Mouse (Mus musculus): ENCODE data around the gene Pcx. TPM values are rescaled to one million over a fixed set of nuclear protein-coding genes. Genes with fewer than 3 reads are reported as not detected.

Gene Pcx
- polyA plus RNA-seq, 1 experiment from 2014 or later, result 24.0 TPM

DNA sequence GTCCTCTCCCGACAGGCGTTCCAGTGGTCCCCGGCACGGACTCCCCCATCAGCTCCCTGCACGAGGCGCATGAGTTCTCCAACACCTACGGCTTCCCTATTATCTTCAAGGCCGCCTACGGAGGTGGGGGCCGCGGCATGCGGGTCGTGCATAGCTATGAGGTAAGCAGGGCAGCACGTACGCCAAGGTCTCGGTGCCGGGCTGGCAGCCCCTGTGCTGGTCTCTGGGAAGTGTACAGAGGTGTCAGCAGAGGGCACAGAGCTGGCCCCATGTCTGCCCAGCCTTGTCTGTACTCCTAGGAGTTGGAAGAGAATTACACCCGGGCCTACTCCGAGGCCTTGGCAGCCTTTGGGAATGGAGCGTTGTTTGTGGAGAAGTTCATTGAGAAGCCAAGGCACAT is 92.2 kb downstream of the Pcx start:
- no peaks in the 10 kb centered on the region for H3K9me3 ChIP-seq (replicated peaks; ENCODE audit: control insufficient read depth, low read length)
- H3K4me2 ChIP-seq (ENCODE audit: low read depth, low read length), result no peak overlapping the region
- H3K36me3 ChIP-seq (ENCODE audit: control insufficient read depth, insufficient read depth, low read length), result no peaks in the 10 kb centered on the region
- H3K27me3 ChIP-seq (ENCODE audit: control insufficient read depth, insufficient read depth, low read length), result no peaks in the 10 kb centered on the region
- peaks cover 23% of the 10 kb centered on the region for H3K4me1 ChIP-seq (ENCODE audit: control insufficient read depth, insufficient read depth, low read length)
- no peak overlapping the region for H3K9ac ChIP-seq (ENCODE audit: low read length)
- no peak overlapping the region for H3K27ac ChIP-seq (ENCODE audit: low read length)
- H3K4me3 ChIP-seq (replicated peaks; ENCODE audit: low read length), result no peak overlapping the region
- WGBS, result 89% methylated on average over 20 of the region's 20 CpGs
- ATAC-seq (ENCODE audit: insufficient read depth, low FRiP score), result no peak

DNA sequence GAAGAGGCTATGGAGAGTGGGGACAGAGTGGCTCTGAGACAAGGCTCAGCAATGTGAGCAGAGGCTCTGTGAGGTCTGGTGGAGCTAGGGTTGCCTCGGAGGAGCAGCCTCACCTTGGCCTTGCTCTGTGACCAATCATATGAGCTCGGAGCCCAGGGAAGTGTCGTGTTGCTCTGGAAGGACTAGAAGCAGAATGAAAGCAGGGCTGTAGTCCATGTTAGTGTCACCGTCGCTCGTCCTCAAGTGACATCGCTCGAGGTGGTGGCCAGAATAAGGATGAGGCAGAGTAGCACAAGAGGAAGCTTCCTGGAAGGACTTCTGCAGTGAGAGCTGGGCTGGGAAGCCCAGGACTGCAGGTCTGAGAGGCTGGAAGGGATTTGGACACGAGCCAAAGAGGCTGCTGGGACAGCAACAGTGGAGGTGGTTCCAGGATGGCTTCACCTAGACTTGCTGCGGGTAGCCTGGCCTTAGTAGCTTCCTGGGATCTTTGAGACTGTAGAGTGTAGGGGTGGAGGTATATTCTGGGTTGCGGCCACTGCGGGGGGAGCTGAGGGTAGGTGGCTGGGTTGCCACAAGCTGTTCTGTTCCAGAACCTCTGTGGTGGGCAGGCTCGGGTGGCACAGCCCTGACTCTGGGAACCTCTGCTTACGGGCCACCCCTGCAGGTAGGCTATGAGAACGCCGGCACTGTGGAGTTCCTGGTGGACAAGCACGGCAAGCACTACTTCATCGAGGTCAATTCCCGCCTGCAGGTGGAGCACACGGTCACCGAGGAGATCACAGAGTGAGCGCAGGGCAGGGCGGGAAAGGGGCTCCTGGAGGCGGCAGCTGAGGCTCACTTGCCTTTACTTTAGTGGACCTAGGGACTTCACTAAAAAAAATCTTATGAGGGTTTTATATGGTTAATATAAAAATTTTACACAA is 93.8 kb downstream of the Pcx start:
- Histone ChIP-seq H3K9me3 (replicated peaks; ENCODE audit: control insufficient read depth, low read length) (no peaks in the 10 kb centered on the region), H3K27me3 (ENCODE audit: control insufficient read depth, insufficient read depth, low read length) (no peaks in the 10 kb centered on the region), H3K9ac (ENCODE audit: low read length) (peak overlapping the region; percentile 34; the same call in 1 of the 2 replicates), H3K27ac (ENCODE audit: low read length) (no peak overlapping the region), H3K4me1 (ENCODE audit: control insufficient read depth, insufficient read depth, low read length) (peaks cover 23% of the 10 kb centered on the region), H3K36me3 (ENCODE audit: control insufficient read depth, insufficient read depth, low read length) (no peaks in the 10 kb centered on the region), H3K4me3 (replicated peaks; ENCODE audit: low read length) (no peak overlapping the region), H3K4me2 (ENCODE audit: low read depth, low read length) (no peak overlapping the region)
- WGBS, result 37% methylated on average over 24 of the region's 24 CpGs
- ATAC-seq (ENCODE audit: insufficient read depth, low FRiP score), result peak; percentile 78

DNA sequence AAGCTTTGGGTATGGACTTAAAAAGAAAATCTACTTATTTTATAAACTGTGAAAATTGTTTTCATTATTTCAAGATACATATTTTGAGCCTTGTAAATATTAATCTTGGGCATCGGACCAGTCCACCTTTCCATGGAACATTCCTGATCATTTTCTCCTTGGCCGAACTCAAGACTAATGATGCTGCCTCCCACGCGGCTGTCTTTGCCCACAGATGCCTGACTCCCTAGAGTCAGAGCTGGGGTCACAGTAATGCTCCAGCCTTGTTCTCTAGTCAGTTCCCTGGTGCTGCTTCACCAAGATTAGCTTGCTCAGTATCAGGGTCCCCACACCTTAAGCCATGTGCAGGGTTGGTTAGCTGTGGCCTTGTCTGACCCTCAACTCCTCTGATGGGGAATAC is 95.4 kb downstream of the Pcx start:
- H3K4me3 ChIP-seq (replicated peaks; ENCODE audit: low read length), result no peak overlapping the region
- H3K27ac ChIP-seq (ENCODE audit: low read length), result no peak overlapping the region
- no peak overlapping the region for H3K9ac ChIP-seq (ENCODE audit: low read length)
- no peak overlapping the region for H3K4me2 ChIP-seq (ENCODE audit: low read depth, low read length)
- no peaks in the 10 kb centered on the region for H3K27me3 ChIP-seq (ENCODE audit: control insufficient read depth, insufficient read depth, low read length)
- no peaks in the 10 kb centered on the region for H3K9me3 ChIP-seq (replicated peaks; ENCODE audit: control insufficient read depth, low read length)
- WGBS, result 53% methylated on average over 4 of the region's 4 CpGs
- peaks cover 23% of the 10 kb centered on the region for H3K4me1 ChIP-seq (ENCODE audit: control insufficient read depth, insufficient read depth, low read length)
- H3K36me3 ChIP-seq (ENCODE audit: control insufficient read depth, insufficient read depth, low read length), result no peaks in the 10 kb centered on the region
- no peak for ATAC-seq (ENCODE audit: insufficient read depth, low FRiP score)

DNA sequence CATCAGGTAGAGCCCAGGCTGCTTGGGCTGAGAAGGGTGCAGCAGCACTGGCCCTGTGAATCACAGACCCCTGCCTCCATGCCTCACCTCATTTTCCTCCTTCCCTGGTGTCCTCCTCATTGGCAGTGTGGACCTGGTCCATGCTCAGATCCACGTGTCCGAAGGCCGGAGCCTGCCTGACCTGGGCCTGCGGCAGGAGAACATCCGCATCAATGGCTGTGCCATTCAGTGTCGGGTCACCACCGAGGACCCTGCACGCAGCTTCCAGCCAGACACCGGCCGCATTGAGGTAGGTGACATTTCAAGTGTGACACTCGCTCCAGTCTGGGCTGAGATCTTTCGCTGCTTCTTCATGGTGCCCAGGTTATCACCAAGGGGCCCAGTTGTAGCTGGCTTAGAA is 97.1 kb downstream of the Pcx start:
- H3K27me3 ChIP-seq (ENCODE audit: control insufficient read depth, insufficient read depth, low read length), result no peaks in the 10 kb centered on the region
- no peak overlapping the region for H3K4me2 ChIP-seq (ENCODE audit: low read depth, low read length)
- H3K27ac ChIP-seq (ENCODE audit: low read length), result no peak overlapping the region
- no peak overlapping the region for H3K4me3 ChIP-seq (replicated peaks; ENCODE audit: low read length)
- peaks cover 23% of the 10 kb centered on the region for H3K4me1 ChIP-seq (ENCODE audit: control insufficient read depth, insufficient read depth, low read length)
- H3K9me3 ChIP-seq (replicated peaks; ENCODE audit: control insufficient read depth, low read length), result no peaks in the 10 kb centered on the region
- H3K9ac ChIP-seq (ENCODE audit: low read length), result no peak overlapping the region
- WGBS, result 94% methylated on average over 12 of the region's 12 CpGs
- H3K36me3 ChIP-seq (ENCODE audit: control insufficient read depth, insufficient read depth, low read length), result 0 out of 2 replicates have a peak, but pooled peaks cover 8% of the 10 kb centered on the region
- ATAC-seq (ENCODE audit: insufficient read depth, low FRiP score), result no peak

DNA sequence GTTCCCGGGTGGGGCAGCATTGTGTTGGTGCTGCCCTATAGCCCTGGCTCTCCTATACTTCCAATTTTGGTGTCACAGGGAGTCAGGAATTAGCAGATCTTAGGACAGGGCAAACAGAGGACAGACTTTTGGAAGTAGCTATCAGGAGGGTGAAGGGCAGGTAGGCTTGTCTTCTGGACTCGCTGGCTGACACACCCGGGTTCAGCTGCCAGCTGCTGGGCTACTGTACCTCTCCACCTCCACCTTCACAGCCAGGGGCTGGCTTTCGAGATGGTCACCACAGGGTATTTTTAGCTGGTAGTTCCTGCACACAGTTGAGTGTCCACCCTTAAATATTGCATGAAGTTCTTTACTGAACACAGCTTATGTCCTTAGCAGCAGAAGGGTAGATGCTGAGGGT is 98.2 kb downstream of the Pcx start:
- Histone ChIP-seq H3K27me3 (ENCODE audit: control insufficient read depth, insufficient read depth, low read length) (no peaks in the 10 kb centered on the region), H3K4me1 (ENCODE audit: control insufficient read depth, insufficient read depth, low read length) (peaks cover 25% of the 10 kb centered on the region), H3K4me3 (replicated peaks; ENCODE audit: low read length) (no peak overlapping the region), H3K9me3 (replicated peaks; ENCODE audit: control insufficient read depth, low read length) (no peaks in the 10 kb centered on the region), H3K36me3 (ENCODE audit: control insufficient read depth, insufficient read depth, low read length) (peaks cover 8% of the 10 kb centered on the region; the same call in 1 of the 2 replicates), H3K9ac (ENCODE audit: low read length) (no peak overlapping the region), H3K27ac (ENCODE audit: low read length) (no peak overlapping the region), H3K4me2 (ENCODE audit: low read depth, low read length) (no peak overlapping the region)
- WGBS, result 80% methylated on average over 4 of the region's 4 CpGs
- ATAC-seq (ENCODE audit: insufficient read depth, low FRiP score), result no peak

DNA sequence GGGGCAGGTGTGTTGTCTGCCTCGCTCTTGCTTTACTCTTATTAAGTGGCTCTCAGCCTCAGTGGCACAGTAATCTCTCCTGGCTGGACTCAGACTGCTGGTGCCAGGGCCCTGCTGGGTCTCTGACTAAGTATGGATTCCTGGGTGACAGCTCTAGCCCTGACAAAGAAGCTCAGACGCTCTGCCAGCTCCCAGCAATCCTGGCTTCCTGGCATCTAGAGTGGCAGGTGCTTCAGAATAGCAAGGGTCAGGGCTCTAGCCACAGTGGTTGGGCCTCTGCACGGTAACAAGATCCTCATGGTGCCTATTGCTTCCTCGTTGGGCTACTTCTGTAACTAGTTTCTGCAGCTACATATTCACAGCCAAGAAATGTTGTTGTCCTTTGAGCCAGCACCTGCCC is 99.8 kb downstream of the Pcx start:
- Histone ChIP-seq H3K27ac (ENCODE audit: low read length) (no peak overlapping the region), H3K36me3 (ENCODE audit: control insufficient read depth, insufficient read depth, low read length) (peaks cover 8% of the 10 kb centered on the region; the same call in 1 of the 2 replicates), H3K9ac (ENCODE audit: low read length) (no peak overlapping the region), H3K27me3 (ENCODE audit: control insufficient read depth, insufficient read depth, low read length) (no peaks in the 10 kb centered on the region), H3K9me3 (replicated peaks; ENCODE audit: control insufficient read depth, low read length) (no peaks in the 10 kb centered on the region), H3K4me1 (ENCODE audit: control insufficient read depth, insufficient read depth, low read length) (peaks cover 18% of the 10 kb centered on the region; the same call in 1 of the 2 replicates), H3K4me2 (ENCODE audit: low read depth, low read length) (no peak overlapping the region), H3K4me3 (replicated peaks; ENCODE audit: low read length) (no peak overlapping the region)
- WGBS, result 58% methylated on average over 4 of the region's 4 CpGs
- ATAC-seq (ENCODE audit: insufficient read depth, low FRiP score), result no peak

DNA sequence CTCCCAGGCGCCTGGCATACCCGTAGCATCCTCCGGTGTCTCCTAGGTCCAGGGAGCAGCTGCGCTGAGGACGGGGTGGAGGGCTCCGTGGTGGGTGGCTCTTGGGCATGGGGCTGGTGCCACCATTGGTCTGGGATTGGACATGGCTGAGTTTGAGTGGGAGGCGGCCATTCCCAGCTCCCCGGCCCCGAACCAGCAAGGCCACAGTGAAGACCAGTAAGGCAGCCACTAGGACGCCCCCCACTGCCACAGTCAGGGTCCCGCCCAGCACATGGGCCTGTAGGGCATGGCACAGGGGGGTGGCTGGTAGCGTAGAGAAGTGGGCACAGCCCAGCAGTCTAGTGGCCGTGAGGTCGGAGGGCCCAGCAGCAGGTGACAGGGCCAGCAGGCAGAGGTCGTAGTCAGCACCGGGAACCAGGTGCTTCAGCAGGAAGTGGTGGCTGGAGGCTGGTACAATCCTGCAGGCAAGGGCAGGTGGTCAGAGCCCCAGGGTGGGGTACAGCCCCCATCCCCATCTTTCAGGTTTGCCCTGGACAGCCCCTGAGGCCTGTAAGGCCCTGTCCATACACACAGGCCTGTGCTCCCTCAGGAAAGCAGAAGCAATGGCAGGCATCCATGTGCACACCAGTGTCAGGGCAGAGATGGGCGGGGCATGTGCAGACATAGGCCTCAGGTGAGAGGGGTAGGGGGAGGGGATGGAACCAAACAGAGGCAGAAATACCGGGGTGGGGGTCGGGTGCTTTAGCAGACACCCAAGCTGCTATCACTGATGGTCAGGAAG is 102.1 kb downstream of the Pcx start:
- Histone ChIP-seq H3K4me1 (ENCODE audit: control insufficient read depth, insufficient read depth, low read length) (peaks cover 16% of the 10 kb centered on the region; the same call in 1 of the 2 replicates), H3K27ac (ENCODE audit: low read length) (no peak overlapping the region), H3K36me3 (ENCODE audit: control insufficient read depth, insufficient read depth, low read length) (peaks cover 8% of the 10 kb centered on the region; the same call in 1 of the 2 replicates), H3K9me3 (replicated peaks; ENCODE audit: control insufficient read depth, low read length) (no peaks in the 10 kb centered on the region), H3K4me2 (ENCODE audit: low read depth, low read length) (no peak overlapping the region), H3K27me3 (ENCODE audit: control insufficient read depth, insufficient read depth, low read length) (no peaks in the 10 kb centered on the region), H3K4me3 (replicated peaks; ENCODE audit: low read length) (no peak overlapping the region), H3K9ac (ENCODE audit: low read length) (no peak overlapping the region)
- no peak for ATAC-seq (ENCODE audit: insufficient read depth, low FRiP score)
- WGBS, result 89% methylated on average over 19 of the region's 19 CpGs

DNA sequence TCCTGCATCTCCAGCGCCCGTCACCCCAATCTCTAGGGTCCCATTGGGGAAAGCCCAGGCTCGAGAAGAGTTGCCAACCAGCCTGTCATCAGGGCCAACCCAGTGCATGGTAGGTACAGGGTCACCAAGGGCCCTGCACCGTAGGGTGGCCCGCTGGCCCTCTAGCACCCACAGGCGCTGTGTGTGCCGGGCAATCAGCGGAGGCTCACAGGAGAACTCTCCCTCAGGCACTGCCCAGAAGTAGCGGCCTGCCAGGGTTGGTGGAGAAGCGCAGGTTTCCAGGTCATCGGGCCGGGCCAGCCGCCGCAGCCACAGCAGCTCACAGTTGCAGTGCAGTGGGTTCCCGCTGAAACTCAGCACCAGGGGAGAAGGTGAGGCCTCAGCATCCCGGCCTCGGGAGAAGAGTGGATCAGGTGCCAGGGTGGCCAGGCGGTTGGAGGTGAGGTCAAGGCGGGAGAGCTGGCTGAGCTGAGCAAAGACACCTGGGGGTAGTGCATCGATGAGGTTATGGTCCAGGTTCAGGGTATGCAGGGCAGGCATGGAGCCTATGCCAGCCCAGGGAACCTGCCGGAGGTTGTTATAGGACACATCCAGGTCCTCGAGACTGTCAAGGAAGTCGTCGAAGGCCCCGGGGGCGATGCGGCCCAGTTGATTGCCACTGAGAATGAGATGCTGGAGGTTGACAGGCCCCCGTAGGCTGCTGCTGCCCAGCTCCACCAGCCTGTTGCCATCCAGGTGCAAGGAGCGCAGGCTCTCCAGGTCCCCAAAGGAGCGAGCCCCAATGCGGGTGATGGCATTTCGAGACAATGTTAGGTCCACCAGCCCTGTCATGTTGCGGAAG is 103.4 kb downstream of the Pcx start:
- H3K27ac ChIP-seq (ENCODE audit: low read length), result no peak overlapping the region; the same call in 1 of the 2 replicates
- ATAC-seq (ENCODE audit: insufficient read depth, low FRiP score), result no peak
- H3K9ac ChIP-seq (ENCODE audit: low read length), result peak overlapping the region; percentile 95

More for the DNA sequence above, 103.4 kb downstream of the Pcx start:
- Histone ChIP-seq H3K4me3 (replicated peaks; ENCODE audit: low read length) (peak overlapping the region; percentile 84; the same call in 1 of the 2 replicates), H3K9me3 (replicated peaks; ENCODE audit: control insufficient read depth, low read length) (no peaks in the 10 kb centered on the region), H3K4me1 (ENCODE audit: control insufficient read depth, insufficient read depth, low read length) (peaks cover 16% of the 10 kb centered on the region; the same call in 1 of the 2 replicates), H3K4me2 (ENCODE audit: low read depth, low read length) (peak overlapping the region; percentile 82), H3K27me3 (ENCODE audit: control insufficient read depth, insufficient read depth, low read length) (no peaks in the 10 kb centered on the region), H3K36me3 (ENCODE audit: control insufficient read depth, insufficient read depth, low read length) (peaks cover 8% of the 10 kb centered on the region; the same call in 1 of the 2 replicates)
- 88% methylated on average over 33 of the region's 33 CpGs for WGBS
